ENCODE assay signal across 17 mouse cellular contexts in the genomic region with DNA sequence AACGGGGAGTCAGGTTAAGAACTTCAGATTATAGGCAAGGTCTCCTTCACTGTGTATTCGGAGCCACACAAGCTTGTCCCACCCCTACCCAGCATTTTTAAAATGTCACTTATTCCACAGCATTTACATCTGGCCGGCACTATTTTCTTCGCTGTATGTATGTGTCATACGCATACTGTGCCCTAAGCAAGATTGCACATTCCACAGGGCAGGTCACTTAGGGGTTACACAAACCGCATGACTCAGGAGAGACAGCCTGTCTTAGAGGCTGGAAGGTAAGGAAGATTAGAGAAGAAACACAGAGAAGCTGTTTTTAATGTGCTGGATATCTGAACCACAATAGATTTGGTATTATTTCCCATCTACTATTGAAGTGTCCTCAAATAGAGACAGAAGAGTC.
DNase-seq lines count a peak whose midpoint lies in the region; ATAC-seq lines count a peak whose summit lies in the region.
"Had no signal": no experiment of that assay in that cellular context is flagged by ENCODE, and none has a peak within 500 bp of the region (broad histone marks: within the 10 kb centered on the region; RNA-seq: fewer than 3 reads in every experiment).

No protein-coding gene starts in this region.

- intact Hi-C loops in gastrocnemius, postnatal 14 days (cut with DNase I; ENCODE audit: low total_unique reads): no loop called here

- peak; percentile 71; the same call in 1 of the 2 replicates for ATAC-seq in megakaryocyte, adult 5-6 weeks (ENCODE audit: poor library complexity, severe bottlenecking)
- ATAC-seq: forebrain, embryonic 15.5 days; inflammation-experienced regulatory T-cells, adult 6 months had no signal

- peak; percentile 35 for DNase-seq in embryo, embryonic 10.5 days (ENCODE audit: low spot score)
- no peak for DNase-seq in embryo, embryonic 9.5 days (ENCODE audit: extremely low spot score)
- DNase-seq in urinary bladder, postnatal 14 days (ENCODE audit: low spot score): peak; percentile 22
- no peak for DNase-seq in urinary bladder, postnatal 4 days (ENCODE audit: low spot score in 2 of 2)
- no peak for DNase-seq in cerebellum, adult 18-20 months
- no peak for DNase-seq in gastrocnemius, postnatal 14 days
- DNase-seq in right cerebral cortex, adult 2 months (ENCODE audit: low spot score in 2 of 2): no peak
- DNase-seq: adrenal gland, postnatal 25 days; cerebellum, adult 11 months; cerebellum, postnatal 14 days; heart, postnatal 10 days; kidney, postnatal 10 days; liver, embryonic 13.5 days; thymus, postnatal 25 days had no signal

Comparison
In these comparisons a context has a peak if more than half of its experiments do, and no peak if none do; other contexts are left out.
1. DNase-seq: peak in embryo, embryonic 10.5 days (single experiment) and urinary bladder, postnatal 14 days (single experiment); none in embryo, embryonic 9.5 days (single experiment), urinary bladder, postnatal 4 days (0 of 2), cerebellum, adult 18-20 months (0 of 2), gastrocnemius, postnatal 14 days (single experiment) and right cerebral cortex, adult 2 months (0 of 2).